Mouse (Mus musculus): ENCODE results near the gene Gm6904. TPM values are rescaled to one million over a fixed set of nuclear protein-coding genes. Genes with fewer than 3 reads are reported as not detected.
"Not testable (repeated sequence)": the region's sequence is repeated elsewhere in the genome, so short reads cannot be mapped to it uniquely, and the experiment has no call there.

Gm6904 gene
- total RNA-seq (2021), result not detected
- long read RNA-seq, experiment 1, result 0 reads
- long read RNA-seq, experiment 2, result 0 reads

DNA sequence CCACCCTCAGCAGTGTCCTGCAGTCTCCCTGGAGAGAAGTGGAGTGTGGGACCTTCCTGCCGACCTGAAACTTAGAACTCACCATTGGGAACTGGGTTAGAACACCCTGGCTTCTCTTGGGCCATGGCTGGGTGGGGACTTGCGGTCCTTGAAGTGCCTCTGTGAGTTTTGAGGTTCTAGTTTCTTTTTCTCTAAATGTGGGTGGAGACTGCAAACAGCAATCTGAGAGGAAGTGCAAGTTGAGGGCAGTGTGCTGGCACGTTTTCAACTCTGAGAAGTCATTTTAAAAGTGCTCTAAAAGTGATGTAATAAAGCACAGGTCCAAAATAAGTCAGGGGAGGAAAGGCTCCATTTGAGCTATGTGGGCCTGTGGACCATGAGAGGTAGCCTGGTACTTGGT lies at the start of gene Gm6904:
Gene Gm6904 (minus strand): TSS at position 161 of the 400 bp plus-strand sequence.
- DNase-seq (ENCODE audit: low spot score in 2 of 2), result no peak

- not testable (repeated sequence) for DNase-seq (ENCODE audit: low spot score in 2 of 2)
These were observed 37.4 kb upstream of the Gm6904 start, which contains the start of gene Phf11a for GRCm38 (mm10) chr14:59297391-59297790. Gene Phf11a, minus strand, starts transcription at chr14:59297522.

DNA sequence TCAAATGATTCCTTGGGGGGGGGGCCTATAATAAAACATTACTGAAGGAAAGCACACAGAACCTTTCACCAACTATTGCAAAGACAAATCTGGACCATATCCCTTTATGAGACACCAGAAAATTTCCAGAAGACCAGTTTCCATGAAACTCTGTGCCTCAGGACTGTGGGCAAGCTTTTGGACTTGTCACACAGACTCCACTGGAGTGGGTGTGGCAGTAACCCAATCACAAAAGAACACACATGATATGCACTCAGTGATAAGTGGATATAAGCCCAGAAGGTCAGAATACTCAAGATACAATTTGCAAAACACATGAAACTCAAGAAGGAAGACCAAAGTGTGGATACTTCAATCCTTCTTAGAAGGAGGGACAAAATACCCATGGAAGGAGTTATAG lies 31.8 kb upstream of the Gm6904 start:
- not testable (repeated sequence) for DNase-seq (ENCODE audit: low spot score in 2 of 2)

- not testable (repeated sequence) for DNase-seq (ENCODE audit: low spot score in 2 of 2)
These were observed 14.9 kb upstream of the Gm6904 start for GRCm38 (mm10) chr14:59274961-59275360.

DNA sequence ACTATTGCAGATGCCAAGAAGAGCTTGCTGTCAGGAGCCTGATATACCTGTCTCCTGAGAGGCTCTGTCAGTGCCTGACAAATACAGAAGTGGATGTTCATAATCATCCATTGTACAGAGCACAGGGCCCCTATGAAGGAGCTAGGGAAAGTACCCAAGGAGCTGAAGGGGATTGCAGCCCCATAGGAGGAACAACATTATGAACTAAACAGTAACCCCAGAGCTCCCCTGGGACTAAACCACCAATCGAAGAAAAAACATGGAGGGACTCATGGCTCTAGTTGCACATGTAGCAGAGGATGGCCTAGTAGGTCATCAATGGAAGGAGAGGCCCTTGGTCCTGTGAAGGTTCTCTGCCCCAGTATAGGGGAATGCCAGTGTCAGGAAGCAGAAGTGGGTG lies 4.2 kb downstream of the Gm6904 start:
- not testable (repeated sequence) for DNase-seq (ENCODE audit: low spot score in 2 of 2)

- DNase-seq (ENCODE audit: low spot score in 2 of 2), result not testable (repeated sequence)
These were observed 9.7 kb downstream of the Gm6904 start for GRCm38 (mm10) chr14:59250350-59250749.

- DNase-seq (ENCODE audit: low spot score in 2 of 2), result no peak
These were observed 26.4 kb downstream of the Gm6904 start for GRCm38 (mm10) chr14:59233635-59234034.

GRCm38 (mm10) chr14:59232003-59232402 lies 28.0 kb downstream of the Gm6904 start:
- peak in 1 of 2 experiments; percentile 9 for DNase-seq (ENCODE audit: low spot score in 2 of 2)

- no peak for DNase-seq (ENCODE audit: low spot score in 2 of 2)
These were observed 29.6 kb downstream of the Gm6904 start for GRCm38 (mm10) chr14:59230331-59230966.

DNA sequence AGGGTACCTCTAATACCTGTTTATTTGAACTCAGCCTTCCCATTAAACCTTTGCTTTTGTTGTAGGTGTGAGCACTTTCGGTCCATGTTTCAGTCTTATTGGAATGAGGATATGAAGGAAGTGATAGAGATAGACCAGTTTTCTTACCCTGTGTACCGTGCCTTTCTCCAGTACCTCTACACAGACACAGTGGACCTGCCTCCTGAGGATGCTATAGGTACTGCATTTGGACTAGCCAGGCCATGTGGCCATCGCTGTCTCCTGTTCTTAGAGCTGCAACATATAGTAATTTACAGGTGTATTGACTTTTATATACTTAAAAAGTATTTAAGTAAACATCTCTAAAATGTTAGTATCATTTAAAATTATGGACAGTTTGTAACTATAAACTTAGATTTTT lies 30.2 kb downstream of the Gm6904 start:
- no peak for DNase-seq (ENCODE audit: low spot score in 2 of 2)

- no peak for DNase-seq (ENCODE audit: low spot score in 2 of 2)
These were observed 33.8 kb downstream of the Gm6904 start for GRCm38 (mm10) chr14:59226240-59226639.

- no peak for DNase-seq (ENCODE audit: low spot score in 2 of 2)
These were observed 40.8 kb downstream of the Gm6904 start for GRCm38 (mm10) chr14:59219241-59219640.

DNA sequence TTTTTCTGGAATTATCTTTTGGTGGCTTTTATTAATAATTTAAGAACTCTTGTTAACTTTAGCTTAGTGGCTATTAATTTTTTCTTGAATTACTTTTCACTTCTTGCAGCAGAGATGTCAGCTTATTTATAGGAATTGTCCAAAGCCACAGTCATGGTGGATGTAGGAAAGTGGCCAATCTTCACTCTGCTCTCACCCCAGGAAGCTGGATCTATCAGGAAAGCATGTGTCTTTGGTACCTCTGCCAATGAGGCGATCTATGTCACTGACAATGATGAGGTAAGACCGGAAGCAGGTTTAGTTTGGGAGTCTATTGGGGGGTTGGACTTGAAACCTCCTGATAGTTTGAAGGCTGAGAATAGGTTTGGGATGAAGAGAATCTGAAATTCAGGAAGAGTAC lies 50.2 kb downstream of the Gm6904 start:
- no peak for DNase-seq (ENCODE audit: low spot score in 2 of 2)

DNA sequence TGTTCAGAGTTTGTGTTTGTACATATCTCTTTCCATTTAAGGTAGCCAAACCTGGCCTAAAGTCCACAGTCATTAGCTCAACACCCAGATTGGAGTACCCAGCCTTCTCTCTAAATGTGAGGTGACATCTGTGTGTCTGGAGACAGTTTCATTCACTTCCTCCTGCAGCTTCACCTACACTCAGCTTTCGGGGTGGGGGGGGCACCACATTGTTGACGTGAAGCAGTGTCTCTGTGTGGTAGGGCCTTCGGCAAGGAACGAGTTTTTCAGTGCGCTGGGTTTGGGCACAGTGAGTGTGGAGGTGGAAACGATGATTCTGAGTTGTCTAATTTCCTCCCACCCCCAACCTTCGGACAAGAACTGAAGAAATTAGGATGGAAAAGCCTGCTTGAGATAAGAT lies 51.0 kb downstream of the Gm6904 start:
- DNase-seq (ENCODE audit: low spot score in 2 of 2), result no peak

DNA sequence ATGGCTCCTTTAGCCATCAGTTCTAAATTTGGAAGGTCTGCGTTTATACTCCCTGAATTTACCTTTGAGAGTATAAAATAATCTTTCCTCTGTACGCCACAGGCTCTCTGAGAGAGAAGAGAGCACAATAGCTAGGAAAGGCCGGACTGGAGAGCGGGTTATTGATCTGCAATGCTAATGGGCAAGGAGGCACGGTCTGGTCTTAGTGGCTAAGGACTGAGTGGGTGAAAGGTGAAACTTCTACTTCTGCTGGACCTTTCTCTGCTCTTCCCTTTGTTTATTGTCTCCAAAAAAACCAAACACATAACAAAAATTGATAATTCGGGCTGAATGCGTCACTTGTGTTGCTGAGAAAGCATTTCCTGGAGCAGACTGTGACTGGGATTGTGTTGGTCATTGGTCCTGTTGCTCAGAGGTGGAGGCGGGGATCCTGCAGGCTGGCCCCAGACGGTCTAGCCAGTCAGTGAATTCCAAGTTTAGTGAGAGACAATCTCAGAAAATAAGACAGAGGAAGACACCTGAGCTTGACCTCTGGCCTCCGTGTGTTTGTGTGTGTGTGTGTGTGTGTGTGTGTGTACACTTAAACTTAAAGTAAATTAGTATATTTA lies 53.9 kb downstream of the Gm6904 start:
- DNase-seq (ENCODE audit: low spot score in 2 of 2), result no peak

DNA sequence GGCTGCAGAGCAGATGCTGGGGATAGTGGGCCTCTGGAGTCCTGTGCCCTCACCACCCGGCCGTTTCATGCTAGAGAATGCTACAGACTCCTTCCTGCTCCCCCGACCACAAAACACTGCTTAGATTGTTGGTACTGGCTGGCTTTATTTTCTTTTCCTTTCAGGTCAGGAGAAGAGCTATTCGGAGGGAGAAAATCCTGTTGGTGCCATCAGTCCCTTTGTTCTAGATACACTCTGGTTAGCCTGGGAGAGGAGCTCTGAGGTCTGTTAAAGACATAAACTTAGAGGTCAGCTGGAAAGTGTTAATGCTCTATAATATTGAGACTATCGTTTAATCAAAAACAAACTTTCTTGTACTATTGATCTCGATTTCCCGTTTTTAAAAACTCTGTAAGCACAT lies 54.6 kb downstream of the Gm6904 start:
- no peak for DNase-seq (ENCODE audit: low spot score in 2 of 2)

GRCm38 (mm10) chr14:59201604-59202215 lies 58.3 kb downstream of the Gm6904 start:
- no peak for DNase-seq (ENCODE audit: low spot score in 2 of 2)

GRCm38 (mm10) chr14:59200711-59201603 lies 59.1 kb downstream of the Gm6904 start, which contains the start of gene Rcbtb1:
Gene Rcbtb1, plus strand, starts transcription at chr14:59201209.
- DNase-seq (ENCODE audit: low spot score in 2 of 2), result peak; percentile 79 to 82
